Mouse (Mus musculus) testis, adult 2 months (tissue): Measurements from ENCODE around the gene Shtn1.

Experiments
- CTCF ChIP-seq: fragments of 200-500 bp; IDR thresholded peaks from 2 replicates; pipeline ENCODE4 v1.5.1; 2012; ENCODE audit warnings: low read depth, mild to moderate bottlenecking, inconsistent platforms, low read length, moderate library complexity; ENCODE audit not compliant: control insufficient read depth, insufficient read depth, insufficient replicate concordance
- POLR2A ChIP-seq: fragments of 200-500 bp; IDR thresholded peaks from 2 replicates; pipeline ENCODE4 v1.6.1; 2012; ENCODE audit warnings: low read depth, mild to moderate bottlenecking, inconsistent platforms, low read length, moderate library complexity; ENCODE audit not compliant: control insufficient read depth

DNA sequence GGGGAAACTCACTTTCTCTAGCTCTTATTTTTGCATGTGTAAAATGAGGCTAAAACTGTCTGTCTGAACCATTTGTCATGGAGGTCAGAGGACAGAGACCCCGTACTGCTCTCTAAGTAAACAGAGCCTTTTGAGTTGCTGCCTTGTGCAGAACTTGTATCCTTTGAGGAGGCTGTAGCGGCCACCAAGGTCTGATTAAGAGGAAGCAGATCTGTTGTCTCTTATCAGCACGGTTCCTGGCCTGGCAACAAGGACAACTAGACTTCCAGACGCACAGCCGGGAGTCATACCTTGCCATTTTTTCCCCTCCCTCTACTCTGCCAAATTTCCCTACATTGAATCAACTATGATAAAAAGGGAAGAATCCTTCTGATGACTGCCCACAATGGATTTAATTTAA is 18.5 kb downstream of the Shtn1 start:
- TF ChIP-seq CTCF = no peak
- no peak for TF ChIP-seq POLR2A
